ENCODE assay signal across 10 mouse cellular contexts in genomic region chr8:126540298-126540697, GRCm38 (mm10). TPM values are rescaled to one million over a fixed set of nuclear protein-coding genes. Genes with fewer than 3 reads are reported as not detected.
A peak's percentile ranks its signal among the peaks of the same experiment; 100 is the strongest.
DNase-seq lines count a peak whose midpoint lies in the region; ATAC-seq and TF ChIP-seq lines count a peak whose summit lies in the region.
"Had no signal": no experiment of that assay in that cellular context is flagged by ENCODE, and none has a peak within 500 bp of the region (broad histone marks: within the 10 kb centered on the region; RNA-seq: fewer than 3 reads in every experiment).

No protein-coding gene starts in this region.

- no peak overlapping the region for H3K4me3 ChIP-seq in forebrain, embryonic 15.5 days
- no peak overlapping the region for H3K4me3 ChIP-seq in forebrain, embryonic 12.5 days (replicated peaks)
- H3K4me3 ChIP-seq in kidney, adult 2 months (ENCODE audit: insufficient read depth, low read depth, low read length): no peak overlapping the region
- H3K4me3 ChIP-seq in olfactory bulb, adult 2 months (ENCODE audit: insufficient read depth, low read depth, low read length): no peak overlapping the region
- H3K4me3 ChIP-seq: limb, embryonic 10.5 days had no signal

- no peak for TF ChIP-seq CTCF in kidney, adult 2 months (conservative IDR thresholded peaks at IDR 0.05; ENCODE audit: insufficient read depth, insufficient read length, low read depth, low read length)
- no peak for TF ChIP-seq CTCF in olfactory bulb, adult 2 months (IDR thresholded peaks at IDR 0.05; ENCODE audit: insufficient read depth, low read depth, low read length)

- no peaks in the 10 kb centered on the region for H3K27me3 ChIP-seq in forebrain, embryonic 15.5 days
- H3K27me3 ChIP-seq in forebrain, embryonic 12.5 days: no peaks in the 10 kb centered on the region
- no peaks in the 10 kb centered on the region for H3K27me3 ChIP-seq in kidney, adult 2 months (replicated peaks; ENCODE audit: control insufficient read depth, insufficient read depth, low read length)

- 87% methylated on average over 5 of the region's 5 CpGs for WGBS in forebrain, embryonic 15.5 days
- 90% methylated on average over 5 of the region's 5 CpGs for WGBS in forebrain, embryonic 12.5 days
- WGBS in kidney, adult 2 months: 83% methylated on average over 5 of the region's 5 CpGs
- WGBS in olfactory bulb, adult 2 months: 45% methylated on average over 5 of the region's 5 CpGs

- TF ChIP-seq POLR2A in kidney, adult 2 months (IDR thresholded peaks at IDR 0.05; ENCODE audit: low read depth, low read length): no peak
- TF ChIP-seq POLR2A in olfactory bulb, adult 2 months (IDR thresholded peaks at IDR 0.05; ENCODE audit: insufficient read depth, low read depth, low read length): no peak

- DNase-seq in kidney, adult 2 months: no peak
- no peak for DNase-seq in kidney, adult 11 months
- DNase-seq in adrenal gland, postnatal 36 days: peak; percentile 47 to 52
- DNase-seq in left cerebral cortex, adult 11 months (ENCODE audit: low spot score): no peak
- DNase-seq: cerebellum, adult 2 months; retina, postnatal 1 day had no signal

- peak overlapping the region; percentile 93 for H3K27ac ChIP-seq in forebrain, embryonic 15.5 days (replicated peaks)
- H3K27ac ChIP-seq in forebrain, embryonic 12.5 days: no peak overlapping the region
- peak overlapping the region; percentile 77 for H3K27ac ChIP-seq in kidney, adult 2 months (ENCODE audit: insufficient read depth, low read depth, low read length)
- H3K27ac ChIP-seq in olfactory bulb, adult 2 months (ENCODE audit: insufficient read depth, low read depth, low read length): peak overlapping the region; percentile 69

- no peaks in the 10 kb centered on the region for H3K9me3 ChIP-seq in forebrain, embryonic 15.5 days
- H3K9me3 ChIP-seq in forebrain, embryonic 12.5 days: no peaks in the 10 kb centered on the region
- H3K9me3 ChIP-seq: limb, embryonic 10.5 days had no signal

- H3K9ac ChIP-seq in forebrain, embryonic 15.5 days (replicated peaks): no peak overlapping the region
- H3K9ac ChIP-seq in forebrain, embryonic 12.5 days: no peak overlapping the region

- no peaks in the 10 kb centered on the region for H3K36me3 ChIP-seq in forebrain, embryonic 15.5 days
- no peaks in the 10 kb centered on the region for H3K36me3 ChIP-seq in forebrain, embryonic 12.5 days (replicated peaks)
- H3K36me3 ChIP-seq in kidney, adult 2 months (ENCODE audit: control insufficient read depth, insufficient read depth, low read length): no peaks in the 10 kb centered on the region
- H3K36me3 ChIP-seq: limb, embryonic 10.5 days had no signal

- no peak for ATAC-seq in forebrain, embryonic 15.5 days (replicated peaks)
- ATAC-seq in forebrain, embryonic 12.5 days (ENCODE audit: low FRiP score): no peak

- H3K4me1 ChIP-seq in forebrain, embryonic 15.5 days: peaks cover 46% of the 10 kb centered on the region
- peaks cover 54% of the 10 kb centered on the region for H3K4me1 ChIP-seq in forebrain, embryonic 12.5 days
- peaks cover 21% of the 10 kb centered on the region for H3K4me1 ChIP-seq in kidney, adult 2 months (ENCODE audit: control insufficient read depth, insufficient read depth, low read length)
- peaks cover 39% of the 10 kb centered on the region for H3K4me1 ChIP-seq in olfactory bulb, adult 2 months (ENCODE audit: control insufficient read depth, insufficient read depth, low read length)

- H3K4me2 ChIP-seq in forebrain, embryonic 15.5 days (replicated peaks): no peak overlapping the region
- H3K4me2 ChIP-seq in forebrain, embryonic 12.5 days: no peak overlapping the region

RNA-seq across cellular contexts. Expression of gene Irf2bp2, which starts 53.5 kb away (rescaled TPM):
- 10.5 and 11.1 TPM in 2 replicates for polyA plus RNA-seq in forebrain, embryonic 15.5 days (2015; fragmentation: Nextera tagmentation; extraction: Ambion mirVana)
- polyA plus RNA-seq in forebrain, embryonic 12.5 days (2016; fragmentation: Nextera tagmentation; extraction: Ambion mirVana): 7.4 and 7.8 TPM in 2 replicates
- polyA plus RNA-seq in kidney, adult 2 months (2012; rRNA removed): 40.6 and 46.6 TPM in 2 replicates
- total RNA-seq in adrenal gland, postnatal 36 days (2021): 100 to 1,000 TPM in 1 of 2 experiments, 10 to 100 TPM in 1; 89.7 to 114 TPM
- polyA plus RNA-seq in olfactory bulb, adult 2 months (2012; ENCODE audit: insufficient read depth, insufficient read length, low replicate concordance, missing spikeins): not detected in 2 replicates

Comparison
In these comparisons a context has a peak if more than half of its experiments do, and no peak if none do; other contexts are left out.
1. DNase-seq: peak in adrenal gland, postnatal 36 days (2 of 2); none in kidney, adult 2 months (single experiment), kidney, adult 11 months (single experiment) and left cerebral cortex, adult 11 months (single experiment).